Mouse (Mus musculus) embryo, embryonic 11.5 days (tissue): ENCODE data around the gene Evpl.
A peak's percentile ranks its signal among the peaks of the same experiment; 100 is the strongest.

ENCODE experiments used
- DNase-seq: peaks from one replicate; pipeline ENCODE4 v3.0.0-alpha.2; 2012; ENCODE audit warnings: low read depth, low spot score

Evpl gene

DNA sequence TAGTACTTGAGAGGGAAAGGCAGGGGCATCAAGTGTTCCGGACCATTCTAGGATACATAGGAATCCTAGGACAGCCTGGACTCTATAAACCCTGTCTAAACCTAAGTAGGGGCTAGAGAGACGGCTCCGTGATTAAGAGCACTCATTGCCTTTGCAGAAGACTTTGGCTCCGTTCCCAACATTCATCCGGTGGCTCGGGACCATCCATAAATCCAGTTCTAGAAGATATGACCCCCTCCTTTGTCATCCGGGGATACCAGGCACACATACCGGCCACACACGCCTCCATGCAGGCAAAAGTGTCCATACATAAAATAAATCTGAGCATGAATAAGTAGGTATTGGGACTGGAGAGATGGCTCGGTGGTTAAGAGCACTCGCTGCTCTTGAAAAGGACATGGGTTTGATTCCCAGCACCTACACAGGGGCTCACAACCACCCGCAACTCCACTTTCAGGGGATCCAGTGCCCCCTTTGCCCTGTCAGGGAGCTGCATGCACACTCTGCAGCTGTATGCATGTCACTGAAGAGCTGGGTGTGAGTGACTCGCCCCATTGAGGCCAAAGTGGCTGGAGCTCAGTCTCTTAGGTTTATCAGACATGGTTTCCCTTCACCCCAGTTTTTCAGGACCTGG, 23.9 kb downstream of the Evpl start:
- DNase-seq: no peak

DNA sequence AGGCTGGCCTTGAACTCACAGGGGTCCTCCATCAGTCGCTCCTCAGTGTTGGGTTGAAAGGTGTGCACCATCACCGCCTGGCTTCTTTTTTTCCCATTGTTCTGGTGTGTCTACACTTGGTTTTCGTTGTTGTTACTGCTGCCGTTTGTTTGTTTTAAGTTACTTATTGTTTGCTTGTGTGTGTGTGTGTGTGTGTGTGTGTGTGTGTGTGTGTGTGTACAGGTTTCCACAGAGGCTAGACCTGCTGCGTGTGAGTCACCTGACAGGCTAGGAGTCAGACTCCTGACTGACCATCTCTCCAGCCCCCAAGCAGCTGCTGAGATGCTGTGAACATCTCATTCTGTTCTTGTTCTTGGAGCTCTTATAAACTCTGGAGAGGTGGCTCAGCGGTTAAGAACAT, 25.0 kb downstream of the Evpl start:
- no peak for DNase-seq

GRCm38 (mm10) chr11:116210696-116211095, 27.2 kb downstream of the Evpl start:
- DNase-seq: no peak

- no peak for DNase-seq
Observed at GRCm38 (mm10) chr11:116209257-116209656, 28.6 kb downstream of the Evpl start.

GRCm38 (mm10) chr11:116208660-116209059, 29.2 kb downstream of the Evpl start:
- DNase-seq: no peak

GRCm38 (mm10) chr11:116206678-116207077, 31.2 kb downstream of the Evpl start:
- DNase-seq: no peak

GRCm38 (mm10) chr11:116203150-116203549, 34.7 kb downstream of the Evpl start:
- no peak for DNase-seq

- no peak for DNase-seq
Observed at GRCm38 (mm10) chr11:116201151-116201550, 36.7 kb downstream of the Evpl start.

- DNase-seq: peak; percentile 96
Observed at GRCm38 (mm10) chr11:116198639-116199531, 39.0 kb downstream of the Evpl start, which contains the start of the genes Ten1 and Acox1. Gene Ten1, plus strand, starts transcription at chr11:116198855. Gene Acox1, minus strand, starts transcription at chr11:116199045.

GRCm38 (mm10) chr11:116198132-116198531, 39.7 kb downstream of the Evpl start:
- DNase-seq: no peak

- DNase-seq: no peak
Observed at GRCm38 (mm10) chr11:116197584-116197906, 40.3 kb downstream of the Evpl start.

DNA sequence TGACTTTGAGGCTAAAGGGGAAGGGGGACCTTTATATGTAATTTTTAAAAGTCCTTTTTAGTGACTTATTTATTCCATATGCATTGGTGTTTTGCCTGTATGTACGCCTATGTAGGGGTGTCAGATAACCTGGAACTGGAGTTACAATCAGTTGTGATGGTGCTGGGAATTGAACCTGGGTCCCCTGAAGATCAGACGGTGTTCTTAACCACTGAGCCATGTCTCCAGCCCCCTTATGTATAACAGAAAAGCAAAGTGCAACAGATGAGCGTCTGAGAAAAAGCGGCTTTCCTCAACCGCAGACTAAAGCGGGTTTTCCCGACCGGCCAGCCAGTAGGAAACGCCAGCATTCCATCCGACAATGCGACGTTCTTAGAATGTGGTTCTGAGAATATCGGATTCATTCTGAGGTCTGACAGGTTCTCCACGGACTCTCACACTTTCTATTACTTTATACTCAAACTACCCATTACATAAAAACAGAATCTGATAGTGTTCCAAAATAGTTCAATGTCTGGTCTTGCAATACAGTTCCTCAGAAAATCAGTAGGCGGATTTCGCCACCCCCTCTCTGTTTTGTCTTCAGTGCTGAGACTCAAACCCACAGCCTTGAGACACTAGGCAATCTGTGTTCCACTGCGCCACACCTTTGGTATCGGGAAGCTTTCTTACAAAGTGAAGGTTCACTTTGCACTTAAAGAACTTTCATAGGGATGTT, 40.9 kb downstream of the Evpl start:
- DNase-seq: no peak

DNA sequence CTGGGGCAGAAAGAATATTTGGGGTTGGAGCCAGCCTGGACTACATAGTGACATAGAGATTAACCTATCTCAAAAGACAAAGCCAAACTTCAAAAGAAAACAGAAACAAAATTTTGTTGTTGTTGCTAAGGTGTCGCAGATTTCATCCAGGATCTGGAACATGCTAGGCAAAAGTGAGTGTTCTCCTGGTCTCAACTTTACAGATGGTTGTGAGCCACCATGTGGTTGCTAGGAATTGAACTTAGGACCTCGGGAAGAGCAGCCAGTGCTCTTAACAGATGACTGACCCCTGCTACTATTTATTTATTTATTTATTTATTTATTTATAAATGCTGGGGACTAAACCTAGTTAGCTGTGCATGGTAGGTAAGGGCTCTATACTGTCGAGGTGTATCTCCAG, 41.5 kb downstream of the Evpl start:
- DNase-seq: no peak

GRCm38 (mm10) chr11:116195252-116195651, 42.6 kb downstream of the Evpl start:
- no peak for DNase-seq

DNA sequence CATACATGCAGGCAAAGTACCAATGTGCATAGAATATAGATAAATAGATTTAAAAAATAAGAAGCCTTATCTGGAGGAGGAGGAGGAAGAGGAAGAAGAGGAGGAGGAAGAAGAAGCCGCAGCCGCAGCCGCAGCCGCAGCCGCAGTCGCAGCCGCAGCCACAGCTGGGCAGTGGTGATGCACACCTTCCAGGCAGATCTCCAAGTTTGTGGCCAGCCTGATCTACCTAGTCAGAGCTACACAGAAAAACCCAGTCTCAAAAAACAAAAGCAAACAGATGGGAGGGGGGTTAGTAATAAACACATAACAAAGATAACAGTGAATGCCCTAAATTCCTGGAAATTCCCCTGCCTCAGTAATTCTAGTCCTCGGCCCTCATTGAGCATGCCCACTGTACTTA, 43.3 kb downstream of the Evpl start:
- DNase-seq: no peak

GRCm38 (mm10) chr11:116187226-116187930, 50.5 kb downstream of the Evpl start:
- no peak for DNase-seq

DNA sequence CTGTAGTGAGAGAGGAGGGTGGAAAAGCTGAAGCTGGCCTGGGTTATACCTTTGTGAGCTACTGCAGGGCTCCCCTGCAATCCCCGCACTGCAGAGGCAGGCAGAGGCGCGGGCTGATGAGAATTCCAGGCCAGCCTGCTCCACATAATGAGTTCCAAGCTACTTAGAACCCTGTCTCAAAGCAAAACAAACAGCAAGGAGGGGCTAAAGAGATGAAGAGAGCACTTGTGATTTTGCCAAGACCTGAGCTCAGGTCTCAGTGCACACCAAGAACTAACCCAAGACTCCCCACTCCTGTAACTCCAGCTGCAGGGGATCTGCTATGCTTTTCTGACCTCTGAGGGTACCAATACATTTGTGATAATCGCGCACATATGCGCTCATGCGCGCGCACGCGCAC, 51.5 kb downstream of the Evpl start:
- DNase-seq: no peak

GRCm38 (mm10) chr11:116185836-116186235, 52.0 kb downstream of the Evpl start:
- no peak for DNase-seq

DNA sequence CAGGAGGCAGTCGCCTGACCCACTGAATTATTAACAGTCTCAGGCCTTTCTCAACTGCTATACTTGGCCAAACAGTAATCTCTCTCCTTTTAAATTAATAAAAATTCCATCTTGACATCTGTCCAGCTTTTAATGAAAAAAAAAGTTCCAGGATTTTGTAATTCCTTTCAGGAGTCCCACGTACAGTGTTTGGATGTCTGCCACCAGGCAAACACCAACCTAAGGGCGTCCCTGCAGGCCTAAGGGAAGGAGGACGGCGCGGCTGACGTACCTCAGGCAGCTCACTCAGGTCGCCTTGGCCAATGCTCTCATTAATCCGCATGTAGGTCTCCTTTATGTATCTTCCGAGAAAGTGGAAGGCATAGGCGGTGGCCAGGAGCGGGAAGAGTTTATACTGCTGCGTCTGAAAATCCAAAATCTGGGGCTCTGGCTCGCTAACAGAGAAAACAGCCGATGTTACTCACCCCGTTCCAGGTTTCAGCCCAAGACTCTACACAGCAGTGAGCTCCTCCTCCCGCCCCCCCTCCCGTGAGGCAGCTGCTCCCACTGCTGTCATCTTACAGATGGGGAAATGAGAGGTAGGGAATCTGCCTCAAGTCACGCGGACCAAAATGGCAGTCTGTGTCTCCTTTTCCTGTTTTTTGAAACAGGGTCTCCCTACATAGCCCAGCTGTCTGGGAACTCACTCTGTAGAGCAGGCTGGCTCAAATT, 59.3 kb downstream of the Evpl start:
- DNase-seq: no peak

GRCm38 (mm10) chr11:116176010-116176409, 61.9 kb downstream of the Evpl start:
- DNase-seq: no peak

DNA sequence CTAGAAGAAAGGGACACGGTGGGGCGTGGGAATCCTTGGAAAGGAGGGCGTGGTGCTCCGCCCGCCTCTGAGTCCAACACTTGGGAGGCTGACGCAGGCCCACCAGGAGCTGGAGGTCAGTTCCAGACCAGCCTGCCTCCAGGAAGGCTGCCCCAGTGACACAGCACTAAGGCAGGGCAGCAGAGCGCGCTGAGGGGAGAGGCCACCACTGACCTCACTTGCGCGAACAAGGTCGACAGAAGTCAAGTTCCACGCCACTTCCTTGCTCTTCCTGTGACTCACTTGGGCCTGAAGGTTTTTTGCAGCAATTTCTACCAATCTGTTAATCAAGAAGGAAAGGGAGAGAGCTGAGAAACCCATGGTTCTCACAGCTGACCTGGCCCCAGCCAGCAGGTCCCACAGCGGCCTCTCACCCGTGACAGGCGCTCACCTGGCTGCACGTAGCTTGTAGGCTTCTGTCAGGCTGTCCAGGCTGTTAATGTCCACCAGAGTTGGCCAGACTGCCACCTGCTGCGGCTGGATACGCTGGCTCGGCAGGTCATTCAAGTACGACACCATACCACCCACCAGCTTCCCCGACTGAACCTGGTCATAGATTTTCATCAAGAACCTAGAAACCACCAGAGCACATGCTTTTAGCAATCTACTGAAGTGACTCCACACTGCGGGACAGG, 63.0 kb downstream of the Evpl start:
- no peak for DNase-seq
